Mouse (Mus musculus) monocyte, adult 2 months (primary cell): ENCODE measurements around the gene Mef2d.

Experiments
- DNase-seq, 2 experiments: peaks; one replicate each; pipeline ENCODE4 v3.0.0; 2022; ENCODE audit warnings: low spot score in 2 of 2, low read depth in 1 of 2

Mef2d gene

GRCm38 (mm10) chr3:88141787-88142523 is at the start of gene Mef2d:
TSS of gene Mef2d (plus strand) at chr3:88142372.
- DNase-seq, result peak; percentile 91 to 93

GRCm38 (mm10) chr3:88094126-88094525 is 48.0 kb upstream of the Mef2d start:
- DNase-seq, result no peak

- no peak for DNase-seq
These were observed 44.5 kb upstream of the Mef2d start for GRCm38 (mm10) chr3:88097666-88098065.

GRCm38 (mm10) chr3:88100251-88100650 is 41.9 kb upstream of the Mef2d start:
- DNase-seq, result no peak

GRCm38 (mm10) chr3:88101736-88102135 is 40.4 kb upstream of the Mef2d start:
- DNase-seq, result no peak

- DNase-seq, result no peak
These were observed 40.0 kb upstream of the Mef2d start for GRCm38 (mm10) chr3:88102196-88102595.

- DNase-seq, result no peak
These were observed 39.6 kb upstream of the Mef2d start for GRCm38 (mm10) chr3:88102611-88103010.

- DNase-seq, result no peak
These were observed 36.0 kb upstream of the Mef2d start for GRCm38 (mm10) chr3:88106126-88106525.

GRCm38 (mm10) chr3:88109126-88109525 is 33.0 kb upstream of the Mef2d start:
- DNase-seq, result no peak

GRCm38 (mm10) chr3:88114396-88114795 is 27.8 kb upstream of the Mef2d start:
- DNase-seq, result no peak

GRCm38 (mm10) chr3:88120117-88120651 is 22.0 kb upstream of the Mef2d start:
- no peak for DNase-seq

GRCm38 (mm10) chr3:88121164-88122131 is 20.7 kb upstream of the Mef2d start:
- no peak for DNase-seq

GRCm38 (mm10) chr3:88125195-88125594 is 17.0 kb upstream of the Mef2d start:
- DNase-seq, result no peak

GRCm38 (mm10) chr3:88126181-88126580 is 16.0 kb upstream of the Mef2d start:
- no peak for DNase-seq

- no peak for DNase-seq
These were observed 14.5 kb upstream of the Mef2d start for GRCm38 (mm10) chr3:88127636-88128035.

GRCm38 (mm10) chr3:88128056-88128455 is 14.1 kb upstream of the Mef2d start:
- DNase-seq, result no peak

- DNase-seq, result no peak
These were observed 13.2 kb upstream of the Mef2d start for GRCm38 (mm10) chr3:88129006-88129405.

GRCm38 (mm10) chr3:88131071-88131470 is 11.1 kb upstream of the Mef2d start:
- DNase-seq, result no peak

GRCm38 (mm10) chr3:88132492-88132891 is 9.7 kb upstream of the Mef2d start:
- no peak for DNase-seq

GRCm38 (mm10) chr3:88133187-88133771 is 8.9 kb upstream of the Mef2d start:
- no peak for DNase-seq

- DNase-seq, result no peak
These were observed 5.8 kb upstream of the Mef2d start for GRCm38 (mm10) chr3:88136346-88136745.
